Mouse (Mus musculus) bone marrow, adult 2 months (tissue): ENCODE data around the gene Il12a.

Source experiments
- CTCF ChIP-seq: fragments of 200-500 bp; IDR thresholded peaks from 2 replicates; pipeline ENCODE4 v1.5.1; 2011; ENCODE audit warnings: low read length, control low read depth; ENCODE audit not compliant: control insufficient read depth, insufficient read depth
- POLR2A ChIP-seq: fragments of 200-500 bp; IDR thresholded peaks from 2 replicates; pipeline ENCODE4 v1.6.1; 2011; ENCODE audit warnings: low read depth, mild to moderate bottlenecking, control low read depth, low read length, borderline replicate concordance; ENCODE audit not compliant: control insufficient read depth

DNA sequence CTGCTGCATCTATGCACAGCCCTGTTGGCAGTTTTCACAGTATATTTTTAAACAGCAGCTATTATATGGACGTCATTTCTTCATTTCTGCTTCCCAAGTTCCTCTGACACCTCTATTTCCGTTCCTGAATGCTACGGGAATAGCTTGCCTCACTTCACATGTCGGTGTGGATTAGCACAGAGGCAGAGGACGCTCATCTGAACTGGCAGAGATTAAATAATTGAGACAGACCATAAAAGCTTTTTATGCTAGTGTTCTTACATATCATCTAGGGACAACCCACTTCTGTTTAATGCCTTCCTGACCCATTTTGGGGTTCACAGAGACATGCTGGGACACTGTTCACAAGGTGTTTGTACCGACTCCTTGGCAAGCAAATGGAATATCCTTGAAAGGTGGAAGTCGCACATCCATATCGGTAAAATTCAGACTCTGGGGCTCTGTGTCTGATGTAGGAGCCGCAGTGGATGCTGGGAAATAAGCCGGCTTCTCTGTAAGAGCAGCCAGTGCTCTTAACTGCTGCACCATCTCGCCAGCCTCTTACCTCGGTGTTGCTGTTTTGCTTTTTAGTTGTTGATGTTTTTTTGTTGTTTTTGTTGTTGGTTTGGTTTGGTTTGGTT is 15.1 kb upstream of the Il12a start:
- TF ChIP-seq POLR2A (no peak), CTCF (no peak)
